Mouse (Mus musculus): ENCODE measurements around the gene Spdye4b.

- no peak for TF ChIP-seq CTCF (IDR thresholded peaks at IDR 0.05; ENCODE audit: control insufficient read depth, insufficient read depth, insufficient replicate concordance, low read depth, low read length)
- TF ChIP-seq POLR2A (IDR thresholded peaks at IDR 0.05; ENCODE audit: control insufficient read depth, low read depth, low read length), result no peak
Measured at GRCm38 (mm10) chr5:143137580-143137979, 43.2 kb upstream of the Spdye4b start.
